8 mouse cellular contexts compared by ENCODE assay signal in genomic region chr17:29093961-29094309, GRCm38 (mm10). TPM values are rescaled to one million over a fixed set of nuclear protein-coding genes. Genes with fewer than 3 reads are reported as not detected.
DNase-seq lines count a peak whose midpoint lies in the region; ATAC-seq and TF ChIP-seq lines count a peak whose summit lies in the region.

No protein-coding gene starts in this region.

- H3K9me3 ChIP-seq in heart, embryonic 13.5 days: no peaks in the 10 kb centered on the region
- H3K9me3 ChIP-seq in ES-E14 (ENCODE audit: control insufficient read depth, insufficient read depth, low read depth, low read length): no peaks in the 10 kb centered on the region
- H3K9me3 ChIP-seq in forebrain, embryonic 15.5 days: no peaks in the 10 kb centered on the region
- H3K9me3 ChIP-seq in liver, embryonic 15.5 days (replicated peaks): no peaks in the 10 kb centered on the region

- intact Hi-C loops in heart, postnatal 10 days (cut with DNase I): loop anchor here (2.0 kb wide), 1 partner anchor 15 kb away; no protein-coding TSS in a partner anchor

- DNase-seq in heart, postnatal 10 days: no peak
- DNase-seq in ES-E14 (ENCODE audit: low read depth, low spot score): no peak
- no peak for DNase-seq in yolk sac, embryonic 10.5 days (ENCODE audit: low spot score)
- DNase-seq in Muller cell, postnatal 12 days (ENCODE audit: inconsistent ontology term): no peak

- H3K9ac ChIP-seq in heart, embryonic 13.5 days: peak overlapping the region; percentile 84
- peak overlapping the region; percentile 73 for H3K9ac ChIP-seq in ES-E14 (ENCODE audit: insufficient read depth, low read depth, low read length, poor library complexity, severe bottlenecking)
- H3K9ac ChIP-seq in forebrain, embryonic 15.5 days (replicated peaks): peak overlapping the region; percentile 54
- H3K9ac ChIP-seq in liver, embryonic 15.5 days: peak overlapping the region; percentile 39

- H3K27ac ChIP-seq in heart, embryonic 13.5 days (replicated peaks): peak overlapping the region; percentile 64
- H3K27ac ChIP-seq in ES-E14 (ENCODE audit: insufficient read depth, low read depth, low read length, poor library complexity, severe bottlenecking): no peak overlapping the region
- no peak overlapping the region for H3K27ac ChIP-seq in forebrain, embryonic 15.5 days (replicated peaks)
- H3K27ac ChIP-seq in liver, embryonic 15.5 days (replicated peaks): no peak overlapping the region

- no peak for ATAC-seq in heart, embryonic 13.5 days (ENCODE audit: extremely low read depth, insufficient number of reproducible peaks, low FRiP score, low TSS enrichment)
- ATAC-seq in forebrain, embryonic 15.5 days (replicated peaks): peak; percentile 5; the same call in 1 of the 2 replicates
- ATAC-seq in liver, embryonic 15.5 days (ENCODE audit: insufficient read depth): no peak
- ATAC-seq in frontal cortex, adult (ENCODE audit: low TSS enrichment): no peak

- H3K4me1 ChIP-seq in heart, embryonic 13.5 days: peaks cover 20% of the 10 kb centered on the region
- H3K4me1 ChIP-seq in ES-E14 (ENCODE audit: control insufficient read depth in 2 of 2, insufficient read depth in 2 of 2, low read length in 2 of 2, poor library complexity in 1 of 2): peaks cover 4 to 23% of the 10 kb centered on the region in 2 experiments; a peak in 2 of 4 replicates
- peaks cover 25% of the 10 kb centered on the region for H3K4me1 ChIP-seq in forebrain, embryonic 15.5 days
- H3K4me1 ChIP-seq in liver, embryonic 15.5 days (replicated peaks): peaks cover 27% of the 10 kb centered on the region

- 1% methylated on average over 24 of the region's 24 CpGs for WGBS in heart, embryonic 13.5 days
- WGBS in forebrain, embryonic 15.5 days: under 1% methylated on average over 24 of the region's 24 CpGs
- 1% methylated on average over 24 of the region's 24 CpGs for WGBS in liver, embryonic 15.5 days (ENCODE audit: insufficient replicate concordance)

- peaks cover 30% of the 10 kb centered on the region for H3K27me3 ChIP-seq in heart, embryonic 13.5 days (replicated peaks)
- H3K27me3 ChIP-seq in forebrain, embryonic 15.5 days: peaks cover 17% of the 10 kb centered on the region; the same call in 1 of the 2 replicates
- H3K27me3 ChIP-seq in liver, embryonic 15.5 days: peaks cover 53% of the 10 kb centered on the region

- H3K36me3 ChIP-seq in heart, embryonic 13.5 days: peaks cover 7% of the 10 kb centered on the region
- peaks cover 11% of the 10 kb centered on the region for H3K36me3 ChIP-seq in ES-E14 (ENCODE audit: control insufficient read depth, insufficient read depth, low read length, poor library complexity, severe bottlenecking)
- no peaks in the 10 kb centered on the region for H3K36me3 ChIP-seq in forebrain, embryonic 15.5 days
- no peaks in the 10 kb centered on the region for H3K36me3 ChIP-seq in liver, embryonic 15.5 days (replicated peaks)

- in situ Hi-C loops in ES-E14 (cut with MboI; ENCODE audit: low sequenced_read_pairs in 2 of 2, unreplicated experiment in 2 of 2): loop anchor here (5.0 to 10.0 kb wide), 2 partner anchors 47 to 49 kb away; no protein-coding TSS in a partner anchor

- peak overlapping the region; percentile 59 for H3K4me3 ChIP-seq in heart, embryonic 13.5 days
- peak overlapping the region; percentile 74 to 76 for H3K4me3 ChIP-seq in ES-E14 (ENCODE audit: insufficient read depth in 1 of 2, low read depth in 1 of 2, low read length in 2 of 2, poor library complexity in 1 of 2, severe bottlenecking in 1 of 2)
- peak overlapping the region; percentile 55 for H3K4me3 ChIP-seq in forebrain, embryonic 15.5 days
- H3K4me3 ChIP-seq in liver, embryonic 15.5 days (replicated peaks): peak overlapping the region; percentile 59

- peak overlapping the region; percentile 84 for H3K4me2 ChIP-seq in heart, embryonic 13.5 days
- H3K4me2 ChIP-seq in forebrain, embryonic 15.5 days (replicated peaks): peak overlapping the region; percentile 81
- peak overlapping the region; percentile 83 for H3K4me2 ChIP-seq in liver, embryonic 15.5 days

TF ChIP-seq in ES-E14, 5 proteins besides CTCF, POLR2A, EP300 and RAD21:
- TF ChIP-seq ZC3H11A (IDR thresholded peaks at IDR 0.05; ENCODE audit: borderline replicate concordance, low read depth, low read length) (no peak), HCFC1 (IDR thresholded peaks at IDR 0.05; ENCODE audit: borderline replicate concordance, insufficient read depth, low read length) (no peak), ZNF384 (IDR thresholded peaks at IDR 0.05; ENCODE audit: low read depth, low read length) (no peak), CHD2 (IDR thresholded peaks at IDR 0.05; ENCODE audit: low read depth, low read length) (no peak), MAFK (IDR thresholded peaks at IDR 0.05; ENCODE audit: insufficient read depth, low read depth, low read length) (no peak)

RNA-seq across cellular contexts. Expression of gene Cdkn1a, which starts 3.2 kb away (rescaled TPM):
- 38.5 and 52.3 TPM in 2 replicates for polyA plus RNA-seq in heart, embryonic 13.5 days (2015; fragmentation: Nextera tagmentation; extraction: Ambion mirVana)
- 100 to 1,000 TPM in 1 of 2 experiments, 10 to 100 TPM in 1; 46.2 to 180 TPM for total RNA-seq in heart, postnatal 10 days (2021)
- 17.8 and 32.3 TPM in 2 replicates for total RNA-seq in ES-E14 (2012; rRNA removed)
- 39.2 and 39.4 TPM in 2 replicates for polyA plus RNA-seq in forebrain, embryonic 15.5 days (2015; fragmentation: Nextera tagmentation; extraction: Ambion mirVana)
- 15.4 and 15.5 TPM in 2 replicates for polyA plus RNA-seq in liver, embryonic 15.5 days (2015; fragmentation: Nextera tagmentation; extraction: Ambion mirVana)

RNA-seq across cellular contexts. Expression of gene Rab44, which starts 20.0 kb away (rescaled TPM):
- polyA plus RNA-seq in heart, embryonic 13.5 days (2015; fragmentation: Nextera tagmentation; extraction: Ambion mirVana): 0.18 and 0.35 TPM in 2 replicates
- under 1 TPM; 0.34 to 0.87 TPM for total RNA-seq in heart, postnatal 10 days (2021)
- total RNA-seq in ES-E14 (2012; rRNA removed): 0.31 and 0.85 TPM in 2 replicates
- 0.05 TPM in 1 of 2 replicates, not detected in the other for polyA plus RNA-seq in forebrain, embryonic 15.5 days (2015; fragmentation: Nextera tagmentation; extraction: Ambion mirVana)
- polyA plus RNA-seq in liver, embryonic 15.5 days (2015; fragmentation: Nextera tagmentation; extraction: Ambion mirVana): 7.8 and 10.0 TPM in 2 replicates
